9 mouse cellular contexts compared by ENCODE assay signal in the genomic region with DNA sequence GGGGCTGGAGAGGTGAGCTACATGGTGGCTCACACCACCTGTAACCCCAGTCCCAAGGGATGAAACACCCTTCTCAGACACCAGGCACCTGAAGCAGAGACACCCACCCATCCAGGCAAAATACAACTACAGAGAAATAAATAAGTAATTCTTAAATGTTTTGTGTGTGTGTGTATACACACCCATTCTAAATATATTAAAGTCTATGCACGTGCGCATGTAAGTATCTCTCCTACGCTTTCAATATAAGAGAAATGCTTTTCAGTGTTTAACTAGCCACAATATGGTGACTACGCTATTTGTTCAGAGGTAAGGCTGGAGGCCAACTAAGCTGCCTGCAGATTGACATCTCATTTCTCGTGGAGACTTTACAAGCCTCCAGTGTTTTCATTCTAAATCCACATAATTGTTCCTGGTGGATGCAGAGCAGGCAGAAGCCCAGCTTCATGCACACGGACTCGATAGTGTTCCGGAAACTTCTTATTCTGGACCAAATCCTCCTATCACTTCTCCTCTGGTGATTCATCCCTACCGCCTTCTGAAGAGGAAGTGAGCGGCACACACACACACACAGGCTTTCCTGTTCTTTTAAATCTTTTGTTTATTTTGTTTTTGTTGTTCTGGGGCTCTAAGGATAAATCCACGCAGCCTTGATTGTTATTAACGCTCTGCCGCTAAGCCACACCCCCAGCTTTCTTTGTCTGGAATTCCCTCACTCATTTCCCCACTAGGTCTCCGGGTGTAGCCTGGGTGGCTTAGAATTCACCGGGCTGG. TPM values are rescaled to one million over a fixed set of nuclear protein-coding genes. Genes with fewer than 3 reads are reported as not detected.
DNase-seq lines count a peak whose midpoint lies in the region; ATAC-seq and TF ChIP-seq lines count a peak whose summit lies in the region.
"Had no signal": no experiment of that assay in that cellular context is flagged by ENCODE, and none has a peak within 500 bp of the region (broad histone marks: within the 10 kb centered on the region; RNA-seq: fewer than 3 reads in every experiment).

No protein-coding gene starts in this region.

- TF ChIP-seq CTCF in hindbrain, postnatal 0 days (IDR thresholded peaks at IDR 0.05; ENCODE audit: low read depth), result no peak
- TF ChIP-seq CTCF in ES-Bruce4 (IDR thresholded peaks at IDR 0.05; ENCODE audit: low read depth, low read length), result no peak
- no peak for TF ChIP-seq CTCF in forebrain, postnatal 0 days (IDR thresholded peaks at IDR 0.05; ENCODE audit: low read depth)

- H3K4me1 ChIP-seq in hindbrain, postnatal 0 days (ENCODE audit: insufficient read depth, low read length), result no peaks in the 10 kb centered on the region; the same call in 1 of the 2 replicates
- no peaks in the 10 kb centered on the region for H3K4me1 ChIP-seq in hindbrain, embryonic 11.5 days (replicated peaks; ENCODE audit: control insufficient read depth, insufficient read depth, low read length)
- H3K4me1 ChIP-seq in ES-Bruce4 (ENCODE audit: control insufficient read depth, insufficient read depth, low read length), result peaks cover 3% of the 10 kb centered on the region
- no peaks in the 10 kb centered on the region; the same call in 1 of the 2 replicates for H3K4me1 ChIP-seq in forebrain, postnatal 0 days (ENCODE audit: insufficient read depth)

- no peak for TF ChIP-seq POLR2A in ES-Bruce4 (IDR thresholded peaks at IDR 0.05; ENCODE audit: insufficient read depth, low read length)

- no peaks in the 10 kb centered on the region for H3K9me3 ChIP-seq in hindbrain, postnatal 0 days (ENCODE audit: low read length)
- H3K9me3 ChIP-seq in hindbrain, embryonic 11.5 days (ENCODE audit: control insufficient read depth, low read length), result no peaks in the 10 kb centered on the region
- no peaks in the 10 kb centered on the region for H3K9me3 ChIP-seq in ES-Bruce4 (replicated peaks; ENCODE audit: control insufficient read depth, insufficient read depth, low read length, poor library complexity, severe bottlenecking)
- H3K9me3 ChIP-seq in forebrain, postnatal 0 days (ENCODE audit: low read length), result no peaks in the 10 kb centered on the region

- H3K36me3 ChIP-seq in hindbrain, postnatal 0 days (ENCODE audit: insufficient read depth, low read length), result no peaks in the 10 kb centered on the region
- no peaks in the 10 kb centered on the region for H3K36me3 ChIP-seq in hindbrain, embryonic 11.5 days (ENCODE audit: control insufficient read depth, insufficient read depth, low read length)
- no peaks in the 10 kb centered on the region for H3K36me3 ChIP-seq in ES-Bruce4 (ENCODE audit: control insufficient read depth, insufficient read depth, low read length, poor library complexity, severe bottlenecking)
- no peaks in the 10 kb centered on the region for H3K36me3 ChIP-seq in forebrain, postnatal 0 days (ENCODE audit: insufficient read depth)

- ATAC-seq in hindbrain, postnatal 0 days, result no peak
- no peak for ATAC-seq in hindbrain, embryonic 11.5 days (ENCODE audit: low FRiP score)
- no peak for ATAC-seq in forebrain, postnatal 0 days
- ATAC-seq: Patski had no signal

- peak overlapping the region; percentile 6; the same call in 1 of the 2 replicates for H3K4me2 ChIP-seq in hindbrain, postnatal 0 days (ENCODE audit: low read depth, low read length)
- no peak overlapping the region for H3K4me2 ChIP-seq in hindbrain, embryonic 11.5 days (replicated peaks; ENCODE audit: low read depth, low read length)
- H3K4me2 ChIP-seq in forebrain, postnatal 0 days (ENCODE audit: low read depth), result peak overlapping the region; percentile 26; the same call in 1 of the 2 replicates

- DNase-seq in hindbrain, postnatal 0 days (ENCODE audit: low spot score), result no peak
- DNase-seq in hindbrain, embryonic 11.5 days (ENCODE audit: low spot score), result no peak
- no peak for DNase-seq in forebrain, postnatal 0 days
- DNase-seq in lung, postnatal 36 days, result peak; percentile 47
- DNase-seq in cerebellum, postnatal 36 days, result no peak
- DNase-seq in cerebellum, postnatal 25 days, result no peak
- no peak for DNase-seq in embryo, embryonic 10 days (ENCODE audit: low spot score)

- 40% methylated on average over 15 of the region's 15 CpGs for WGBS in hindbrain, postnatal 0 days
- 65% methylated on average over 15 of the region's 15 CpGs for WGBS in hindbrain, embryonic 11.5 days
- WGBS in forebrain, postnatal 0 days, result 18% methylated on average over 15 of the region's 15 CpGs

- no peaks in the 10 kb centered on the region for H3K27me3 ChIP-seq in hindbrain, postnatal 0 days (ENCODE audit: insufficient read depth, low read length)
- no peaks in the 10 kb centered on the region for H3K27me3 ChIP-seq in hindbrain, embryonic 11.5 days (ENCODE audit: control insufficient read depth, insufficient read depth, low read length)
- H3K27me3 ChIP-seq in ES-Bruce4 (ENCODE audit: control insufficient read depth, insufficient read depth, low read length, poor library complexity, severe bottlenecking), result no peaks in the 10 kb centered on the region
- no peaks in the 10 kb centered on the region for H3K27me3 ChIP-seq in forebrain, postnatal 0 days (ENCODE audit: insufficient read depth, low read length)
- H3K27me3 ChIP-seq: Patski had no signal

- H3K27ac ChIP-seq in hindbrain, postnatal 0 days, result no peak overlapping the region
- H3K27ac ChIP-seq in hindbrain, embryonic 11.5 days (ENCODE audit: low read depth, low read length), result no peak overlapping the region
- peak overlapping the region; percentile 60; the same call in 1 of the 2 replicates for H3K27ac ChIP-seq in ES-Bruce4 (ENCODE audit: insufficient read depth, low read length)
- H3K27ac ChIP-seq in forebrain, postnatal 0 days (ENCODE audit: low read depth, low read length), result no peak overlapping the region

- H3K9ac ChIP-seq in hindbrain, postnatal 0 days (replicated peaks; ENCODE audit: low read length), result no peak overlapping the region
- H3K9ac ChIP-seq in hindbrain, embryonic 11.5 days (ENCODE audit: low read depth, low read length), result no peak overlapping the region
- peak overlapping the region; percentile 48; the same call in 1 of the 2 replicates for H3K9ac ChIP-seq in ES-Bruce4 (ENCODE audit: low read depth, poor library complexity, severe bottlenecking)
- H3K9ac ChIP-seq in forebrain, postnatal 0 days, result peak overlapping the region; percentile 18; the same call in 1 of the 2 replicates

- TF ChIP-seq EP300 in ES-Bruce4 (IDR thresholded peaks at IDR 0.05; ENCODE audit: insufficient read depth, low read depth, low read length), result no peak

- no peak overlapping the region for H3K4me3 ChIP-seq in hindbrain, postnatal 0 days (ENCODE audit: low read length)
- H3K4me3 ChIP-seq in hindbrain, embryonic 11.5 days (ENCODE audit: low read depth, low read length), result no peak overlapping the region
- no peak overlapping the region for H3K4me3 ChIP-seq in ES-Bruce4 (ENCODE audit: low read depth, low read length)
- H3K4me3 ChIP-seq in forebrain, postnatal 0 days (ENCODE audit: low read depth, low read length), result no peak overlapping the region

RNA-seq across cellular contexts. Expression of a gene that starts 12.1 kb away (rescaled TPM):
- 3.5 and 8.5 TPM in 2 replicates for total RNA-seq in hindbrain, postnatal 0 days (2014; rRNA removed)
- 0.59 and 0.61 TPM in 2 replicates for polyA plus RNA-seq in hindbrain, postnatal 0 days (2015; fragmentation: Nextera tagmentation; extraction: Ambion mirVana)
- polyA plus RNA-seq in hindbrain, embryonic 11.5 days (2014; fragmentation: Nextera tagmentation; extraction: Ambion mirVana), result 3.2 and 4.8 TPM in 2 replicates
- 39.6 and 39.9 TPM in 2 replicates for polyA plus RNA-seq in ES-Bruce4 (2011; ENCODE audit: insufficient read depth, insufficient read length, low read depth, missing spikeins)
- total RNA-seq in forebrain, postnatal 0 days (2014; rRNA removed), result 3.3 and 3.5 TPM in 2 replicates
- 0.28 and 0.64 TPM in 2 replicates for polyA plus RNA-seq in forebrain, postnatal 0 days (2015; fragmentation: Nextera tagmentation; extraction: Ambion mirVana)

Comparison
In these comparisons a context has a peak if more than half of its experiments do, and no peak if none do; other contexts are left out.
1. H3K9ac ChIP-seq: peak in ES-Bruce4 (single experiment) and forebrain, postnatal 0 days (single experiment); none in hindbrain, postnatal 0 days (single experiment) and hindbrain, embryonic 11.5 days (single experiment).